Mouse (Mus musculus) limb, embryonic 15.5 days (tissue): ENCODE results near the gene Ankdd1b. TPM values are rescaled to one million over a fixed set of nuclear protein-coding genes. Genes with fewer than 3 reads are reported as not detected.

ENCODE experiments used
- ATAC-seq: fragments of 200-750 bp; cut with Nextera tagmentation; 2 replicates; pipeline ENCODE4 v1.8.0; 2017; ENCODE audit warnings: low read depth, moderate TSS enrichment; ENCODE audit not compliant: insufficient number of reproducible peaks, low FRiP score, low TSS enrichment
- H3K27ac ChIP-seq: fragments of 300-500 bp; sonication (generic); 2 replicates; pipeline ENCODE4 v1.5.1; 2015; ENCODE audit warnings: moderate library complexity, mild to moderate bottlenecking, inconsistent platforms
- H3K27me3 ChIP-seq: fragments of 300-500 bp; sonication (generic); 2 replicates; pipeline ENCODE4 v1.6.1; 2015; ENCODE audit warnings: inconsistent platforms
- H3K36me3 ChIP-seq: fragments of 300-500 bp; sonication (generic); 2 replicates; pipeline ENCODE4 v1.6.1; 2015; ENCODE audit warnings: inconsistent platforms
- H3K4me1 ChIP-seq: fragments of 300-500 bp; sonication (generic); 2 replicates; pipeline ENCODE4 v1.6.1; 2015; ENCODE audit warnings: inconsistent platforms
- H3K4me2 ChIP-seq: fragments of 300-500 bp; sonication (generic); 2 replicates; pipeline ENCODE4 v1.6.1; 2015; ENCODE audit warnings: mild to moderate bottlenecking, inconsistent platforms
- H3K4me3 ChIP-seq: fragments of 300-500 bp; sonication (generic); 2 replicates; pipeline ENCODE4 v1.5.1; 2015; ENCODE audit warnings: mild to moderate bottlenecking, inconsistent platforms
- H3K9ac ChIP-seq: fragments of 300-500 bp; sonication (generic); 2 replicates; pipeline ENCODE4 v1.6.1; 2015; ENCODE audit warnings: inconsistent platforms
- H3K9me3 ChIP-seq: fragments of 300-500 bp; sonication (generic); 2 replicates; pipeline ENCODE4 v1.6.1; 2016; ENCODE audit warnings: inconsistent platforms
- WGBS: fragments of 180-500 bp; shearing (Covaris S2); methylation state at CpG from one replicate; pipeline ENCODE4 v1.1.7; 2015; 5-methylcytosine and 5-hydroxymethylcytosine counted together
- polyA plus RNA-seq: library from polyadenylated mRNA; unstranded; fragments of >200 nt; fragmentation: Nextera tagmentation; extraction: Ambion mirVana; gene quantifications from 2 replicates; pipeline ENCODE4 v1.2.1, GENCODE M21; 2015

The Ankdd1b gene
- polyA plus RNA-seq, 1 experiment from 2014 or later, result 0.10 TPM

- no peaks in the 10 kb centered on the region for H3K9me3 ChIP-seq
- no peaks in the 10 kb centered on the region for H3K27me3 ChIP-seq
- WGBS, result 91% methylated on average over 3 of the region's 3 CpGs
- H3K4me3 ChIP-seq, result no peak overlapping the region
- no peak overlapping the region for H3K9ac ChIP-seq
- peaks cover 4% of the 10 kb centered on the region; the same call in 1 of the 2 replicates for H3K4me1 ChIP-seq
- no peak overlapping the region for H3K27ac ChIP-seq
- ATAC-seq, result no peak
- no peak overlapping the region for H3K4me2 ChIP-seq
- H3K36me3 ChIP-seq, result no peaks in the 10 kb centered on the region
Observed at GRCm38 (mm10) chr13:96452621-96453020, 18.4 kb downstream of the Ankdd1b start.

DNA sequence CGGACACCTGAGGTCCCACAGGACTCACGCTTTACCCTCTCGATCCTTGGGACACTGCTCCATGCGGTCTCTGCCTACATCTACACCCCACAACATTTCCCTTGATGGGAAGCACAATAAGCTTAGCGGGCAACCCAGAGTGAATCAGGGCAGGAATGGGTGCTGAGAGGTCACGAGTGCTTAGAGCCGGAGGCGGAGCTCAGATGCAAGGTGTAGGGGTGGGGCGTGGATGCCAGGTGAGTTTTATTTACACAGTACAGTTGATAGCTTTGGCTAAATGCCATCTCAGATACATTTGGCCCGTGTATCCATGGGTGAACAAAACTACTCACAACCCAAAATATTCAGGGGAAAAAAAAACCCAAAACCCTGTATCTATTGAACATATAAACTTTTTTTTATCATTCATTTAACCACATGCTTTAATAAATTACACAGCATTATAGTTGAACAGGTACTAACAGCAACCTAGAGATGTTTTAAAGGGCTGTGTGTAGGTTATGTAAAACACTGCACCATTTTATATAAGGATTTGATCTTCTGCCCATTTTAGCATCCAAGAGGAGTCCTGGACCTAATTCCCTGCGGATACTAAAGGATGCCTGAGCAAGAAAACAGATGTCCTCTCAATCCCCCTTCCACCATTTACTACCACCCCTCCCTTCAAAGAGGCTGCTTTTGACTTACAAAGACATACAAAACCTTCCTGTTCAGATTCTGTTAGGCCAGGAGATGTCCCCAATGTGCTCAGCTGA is 19.4 kb downstream of the Ankdd1b start:
- no peak for ATAC-seq

DNA sequence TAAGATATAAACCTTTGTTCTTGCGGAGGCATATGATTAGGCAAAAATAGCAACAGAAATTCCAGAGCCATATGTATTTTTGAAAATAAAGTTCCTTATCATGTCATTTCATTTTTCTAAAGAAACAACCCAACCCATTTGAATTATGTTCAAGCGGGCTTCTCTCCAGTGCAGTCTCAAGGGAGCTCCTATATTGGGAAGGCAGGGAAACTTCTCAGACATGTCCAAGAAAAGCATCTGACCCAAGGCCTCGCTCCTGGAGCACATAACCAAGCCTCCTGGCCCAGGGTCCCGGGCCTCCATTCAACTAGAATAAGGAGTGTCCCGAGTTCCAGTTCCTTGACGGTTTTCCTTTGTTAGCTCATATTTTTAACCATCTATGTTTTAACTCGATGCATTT is 20.1 kb downstream of the Ankdd1b start:
- Histone ChIP-seq H3K4me3 (no peak overlapping the region), H3K4me1 (peaks cover 4% of the 10 kb centered on the region; the same call in 1 of the 2 replicates), H3K27ac (no peak overlapping the region), H3K9me3 (no peaks in the 10 kb centered on the region), H3K36me3 (no peaks in the 10 kb centered on the region), H3K9ac (no peak overlapping the region), H3K4me2 (no peak overlapping the region), H3K27me3 (no peaks in the 10 kb centered on the region)
- no peak for ATAC-seq
- 77% methylated on average over 7 of the region's 7 CpGs for whole genome bisulfite sequencing

More for the DNA sequence above, 19.4 kb downstream of the Ankdd1b start:
- no peak overlapping the region for H3K4me3 ChIP-seq
- H3K27me3 ChIP-seq, result no peaks in the 10 kb centered on the region
- H3K9me3 ChIP-seq, result no peaks in the 10 kb centered on the region
- peaks cover 4% of the 10 kb centered on the region; the same call in 1 of the 2 replicates for H3K4me1 ChIP-seq
- no peak overlapping the region for H3K4me2 ChIP-seq
- no peak overlapping the region for H3K9ac ChIP-seq
- H3K36me3 ChIP-seq, result no peaks in the 10 kb centered on the region
- peak overlapping the region; percentile 38; the same call in 1 of the 2 replicates for H3K27ac ChIP-seq
- WGBS, result 83% methylated on average over 11 of the region's 11 CpGs

- Histone ChIP-seq H3K9ac (no peak overlapping the region), H3K4me1 (peaks cover 4% of the 10 kb centered on the region; the same call in 1 of the 2 replicates), H3K36me3 (no peaks in the 10 kb centered on the region), H3K9me3 (no peaks in the 10 kb centered on the region), H3K27me3 (no peaks in the 10 kb centered on the region), H3K4me3 (no peak overlapping the region), H3K4me2 (no peak overlapping the region), H3K27ac (peak overlapping the region; percentile 14)
- ATAC-seq, result no peak
- WGBS, result 75% methylated on average over 11 of the region's 11 CpGs
Observed at GRCm38 (mm10) chr13:96450205-96450856, 20.7 kb downstream of the Ankdd1b start.

DNA sequence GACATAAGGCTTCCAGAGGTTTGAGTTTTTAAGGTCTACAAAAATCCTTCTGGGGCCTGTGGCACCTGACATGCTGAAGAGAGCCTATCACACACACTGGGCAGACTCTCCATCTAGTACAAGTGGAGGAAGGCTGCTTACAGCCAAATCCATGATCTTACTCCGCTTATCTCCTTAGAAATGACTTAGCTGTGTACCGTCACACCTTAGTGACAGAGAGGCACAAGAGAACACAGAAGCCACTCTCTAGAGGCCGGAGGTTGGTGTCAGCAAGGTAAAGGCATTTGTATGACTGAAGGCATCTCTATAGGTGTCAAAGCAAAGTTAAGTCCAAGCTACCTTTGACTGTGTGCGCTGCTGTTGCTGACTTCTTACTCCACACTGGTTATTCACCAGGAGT is 30.6 kb downstream of the Ankdd1b start:
- H3K4me1 ChIP-seq, result no peaks in the 10 kb centered on the region
- no peaks in the 10 kb centered on the region for H3K9me3 ChIP-seq
- no peaks in the 10 kb centered on the region for H3K36me3 ChIP-seq
- WGBS, result 94% methylated on average over 4 of the region's 4 CpGs
- no peak for ATAC-seq
- no peak overlapping the region for H3K4me2 ChIP-seq
- H3K27ac ChIP-seq, result no peak overlapping the region
- no peak overlapping the region for H3K9ac ChIP-seq
- H3K4me3 ChIP-seq, result no peak overlapping the region
- H3K27me3 ChIP-seq, result no peaks in the 10 kb centered on the region

DNA sequence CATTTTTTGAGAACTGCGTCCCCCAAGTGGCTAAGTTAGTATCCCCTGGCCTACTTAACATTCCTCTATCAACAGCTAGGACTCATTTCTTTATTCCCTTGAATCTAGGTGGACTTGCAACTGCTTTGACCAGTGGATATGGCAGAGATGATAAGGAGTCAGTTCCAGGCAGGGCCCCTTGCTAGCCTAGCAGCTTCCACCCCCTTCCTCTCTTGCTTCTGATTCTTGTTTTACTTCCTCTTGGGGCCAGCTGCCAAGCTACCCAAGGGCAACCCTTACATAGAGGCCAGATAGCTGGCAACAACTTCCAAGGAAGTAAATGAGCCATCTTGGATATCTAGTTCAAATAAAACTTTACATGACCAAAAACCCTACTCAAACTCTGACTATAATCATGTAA is 34.1 kb downstream of the Ankdd1b start:
- H3K4me2 ChIP-seq, result no peak overlapping the region
- ATAC-seq, result no peak
- no peaks in the 10 kb centered on the region for H3K27me3 ChIP-seq
- H3K36me3 ChIP-seq, result no peaks in the 10 kb centered on the region
- 71% methylated on average over 1 of the region's 1 CpGs for WGBS
- H3K27ac ChIP-seq, result no peak overlapping the region
- H3K9me3 ChIP-seq, result no peaks in the 10 kb centered on the region
- H3K9ac ChIP-seq, result no peak overlapping the region
- no peak overlapping the region for H3K4me3 ChIP-seq
- peaks cover 15% of the 10 kb centered on the region for H3K4me1 ChIP-seq

GRCm38 (mm10) chr13:96435793-96436192 is 35.2 kb downstream of the Ankdd1b start:
- no peaks in the 10 kb centered on the region for H3K36me3 ChIP-seq
- no peak overlapping the region for H3K27ac ChIP-seq
- no peak for ATAC-seq
- no peaks in the 10 kb centered on the region for H3K9me3 ChIP-seq
- 41% methylated on average over 12 of the region's 13 CpGs for WGBS
- no peak overlapping the region for H3K4me3 ChIP-seq
- H3K4me1 ChIP-seq, result peaks cover 15% of the 10 kb centered on the region
- no peak overlapping the region for H3K4me2 ChIP-seq
- no peak overlapping the region for H3K9ac ChIP-seq
- no peaks in the 10 kb centered on the region for H3K27me3 ChIP-seq

DNA sequence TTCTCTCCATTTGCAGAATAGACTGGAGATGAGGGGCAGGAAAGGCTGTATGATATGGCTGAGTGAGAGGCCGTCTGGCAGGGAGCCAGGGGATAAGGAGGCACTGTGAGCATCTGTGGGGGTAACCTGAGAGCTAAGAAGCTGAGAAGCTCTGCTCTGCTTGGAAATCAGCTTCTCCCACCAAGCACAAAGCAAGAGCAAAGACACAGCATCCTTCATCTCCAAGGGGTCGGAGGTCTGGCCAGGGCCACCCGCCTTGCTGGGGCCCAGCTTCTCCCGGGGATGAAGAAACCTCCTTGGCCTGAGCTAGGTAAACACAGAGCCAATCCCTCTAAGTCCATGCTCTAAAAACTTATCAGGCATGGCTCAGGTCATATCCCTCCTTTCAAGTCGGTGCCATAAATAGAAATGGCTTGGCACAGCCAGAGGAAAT is 36.1 kb downstream of the Ankdd1b start:
- ATAC-seq, result no peak
- Histone ChIP-seq H3K4me1 (peaks cover 15% of the 10 kb centered on the region), H3K4me2 (no peak overlapping the region), H3K27me3 (no peaks in the 10 kb centered on the region), H3K27ac (no peak overlapping the region), H3K9me3 (no peaks in the 10 kb centered on the region), H3K36me3 (no peaks in the 10 kb centered on the region), H3K9ac (no peak overlapping the region), H3K4me3 (no peak overlapping the region)
- WGBS, result 50% methylated on average over 5 of the region's 5 CpGs

GRCm38 (mm10) chr13:96433648-96434190 is 37.3 kb downstream of the Ankdd1b start:
- Histone ChIP-seq H3K4me1 (peaks cover 15% of the 10 kb centered on the region), H3K27ac (no peak overlapping the region), H3K4me3 (no peak overlapping the region), H3K9ac (no peak overlapping the region), H3K36me3 (no peaks in the 10 kb centered on the region), H3K4me2 (no peak overlapping the region), H3K9me3 (no peaks in the 10 kb centered on the region), H3K27me3 (no peaks in the 10 kb centered on the region)
- 72% methylated on average over 11 of the region's 11 CpGs for WGBS
- ATAC-seq, result no peak

GRCm38 (mm10) chr13:96433041-96433440 is 38.0 kb downstream of the Ankdd1b start:
- Histone ChIP-seq H3K27ac (no peak overlapping the region), H3K4me3 (no peak overlapping the region), H3K36me3 (no peaks in the 10 kb centered on the region), H3K4me1 (peaks cover 15% of the 10 kb centered on the region), H3K27me3 (no peaks in the 10 kb centered on the region), H3K9me3 (no peaks in the 10 kb centered on the region), H3K9ac (no peak overlapping the region), H3K4me2 (no peak overlapping the region)
- 83% methylated on average over 6 of the region's 6 CpGs for WGBS
- ATAC-seq, result no peak

GRCm38 (mm10) chr13:96432376-96432811 is 38.6 kb downstream of the Ankdd1b start:
- no peak overlapping the region for H3K4me2 ChIP-seq
- WGBS, result 46% methylated on average over 3 of the region's 3 CpGs
- no peak for ATAC-seq

GRCm38 (mm10) chr13:96431595-96432156 is 39.3 kb downstream of the Ankdd1b start:
- 35% methylated on average over 12 of the region's 12 CpGs for WGBS
- peaks cover 15% of the 10 kb centered on the region for H3K4me1 ChIP-seq
- no peak for ATAC-seq
- no peak overlapping the region for H3K4me2 ChIP-seq
- H3K27ac ChIP-seq, result no peak overlapping the region
- no peak overlapping the region for H3K9ac ChIP-seq
- no peaks in the 10 kb centered on the region for H3K36me3 ChIP-seq
- no peaks in the 10 kb centered on the region for H3K9me3 ChIP-seq
- no peaks in the 10 kb centered on the region for H3K27me3 ChIP-seq
- H3K4me3 ChIP-seq, result no peak overlapping the region

More at GRCm38 (mm10) chr13:96432376-96432811, 38.6 kb downstream of the Ankdd1b start:
- H3K4me1 ChIP-seq, result peaks cover 15% of the 10 kb centered on the region
- H3K36me3 ChIP-seq, result no peaks in the 10 kb centered on the region
- H3K27ac ChIP-seq, result no peak overlapping the region
- H3K4me3 ChIP-seq, result no peak overlapping the region
- no peaks in the 10 kb centered on the region for H3K9me3 ChIP-seq
- no peaks in the 10 kb centered on the region for H3K27me3 ChIP-seq
- no peak overlapping the region for H3K9ac ChIP-seq
